Mouse (Mus musculus): ENCODE data around the gene 4930467E23Rik. TPM values are rescaled to one million over a fixed set of nuclear protein-coding genes. Genes with fewer than 3 reads are reported as not detected.
"Not testable (repeated sequence)": the region's sequence is repeated elsewhere in the genome, so short reads cannot be mapped to it uniquely, and the experiment has no call there.

Gene 4930467E23Rik
- polyA plus RNA-seq, 1 experiment: not detected

- not testable (repeated sequence) for H3K27me3 ChIP-seq (ENCODE audit: control insufficient read depth, insufficient read depth, low read length); H3K27ac ChIP-seq (ENCODE audit: insufficient read depth, low read depth, low read length); H3K4me1 ChIP-seq (ENCODE audit: control insufficient read depth, insufficient read depth, insufficient read length, low read length); H3K36me3 ChIP-seq (ENCODE audit: control insufficient read depth, insufficient read depth, low read length); H3K4me3 ChIP-seq (ENCODE audit: low read depth, low read length)
- 69% methylated on average over 4 of the region's 4 CpGs for WGBS
Observed at GRCm38 (mm10) chr8:19762860-19763592, 33.6 kb downstream of the 4930467E23Rik start.

- not testable (repeated sequence) for H3K4me3 ChIP-seq (ENCODE audit: low read depth, low read length); H3K27ac ChIP-seq (ENCODE audit: insufficient read depth, low read depth, low read length); H3K27me3 ChIP-seq (ENCODE audit: control insufficient read depth, insufficient read depth, low read length); H3K4me1 ChIP-seq (ENCODE audit: control insufficient read depth, insufficient read depth, insufficient read length, low read length); H3K36me3 ChIP-seq (ENCODE audit: control insufficient read depth, insufficient read depth, low read length)
Observed at GRCm38 (mm10) chr8:19765531-19765930, 36.2 kb downstream of the 4930467E23Rik start.

- not testable (repeated sequence) for H3K27ac ChIP-seq (ENCODE audit: insufficient read depth, low read depth, low read length); H3K4me1 ChIP-seq (ENCODE audit: control insufficient read depth, insufficient read depth, insufficient read length, low read length); H3K36me3 ChIP-seq (ENCODE audit: control insufficient read depth, insufficient read depth, low read length); H3K27me3 ChIP-seq (ENCODE audit: control insufficient read depth, insufficient read depth, low read length); H3K4me3 ChIP-seq (ENCODE audit: low read depth, low read length)
- 81% methylated on average over 4 of the region's 4 CpGs for WGBS
Observed at GRCm38 (mm10) chr8:19773461-19773860, 44.1 kb downstream of the 4930467E23Rik start.

GRCm38 (mm10) chr8:19776311-19776710, 46.9 kb downstream of the 4930467E23Rik start:
- H3K27me3 ChIP-seq (ENCODE audit: control insufficient read depth, insufficient read depth, low read length); H3K27ac ChIP-seq (ENCODE audit: insufficient read depth, low read depth, low read length); H3K36me3 ChIP-seq (ENCODE audit: control insufficient read depth, insufficient read depth, low read length); H3K4me3 ChIP-seq (ENCODE audit: low read depth, low read length); H3K4me1 ChIP-seq (ENCODE audit: control insufficient read depth, insufficient read depth, insufficient read length, low read length): not testable (repeated sequence)

GRCm38 (mm10) chr8:19777500-19777899, 48.1 kb downstream of the 4930467E23Rik start:
- H3K27ac ChIP-seq (ENCODE audit: insufficient read depth, low read depth, low read length); H3K4me1 ChIP-seq (ENCODE audit: control insufficient read depth, insufficient read depth, insufficient read length, low read length): not testable (repeated sequence)
- WGBS: 36% methylated on average over 2 of the region's 2 CpGs

GRCm38 (mm10) chr8:19778126-19778525, 48.8 kb downstream of the 4930467E23Rik start:
- H3K36me3 ChIP-seq (ENCODE audit: control insufficient read depth, insufficient read depth, low read length): not testable (repeated sequence)

More at GRCm38 (mm10) chr8:19777500-19777899, 48.1 kb downstream of the 4930467E23Rik start:
- H3K4me3 ChIP-seq (ENCODE audit: low read depth, low read length); H3K36me3 ChIP-seq (ENCODE audit: control insufficient read depth, insufficient read depth, low read length); H3K27me3 ChIP-seq (ENCODE audit: control insufficient read depth, insufficient read depth, low read length): not testable (repeated sequence)

GRCm38 (mm10) chr8:19778891-19779290, 49.5 kb downstream of the 4930467E23Rik start:
- not testable (repeated sequence) for H3K27ac ChIP-seq (ENCODE audit: insufficient read depth, low read depth, low read length); H3K4me3 ChIP-seq (ENCODE audit: low read depth, low read length)
- 91% methylated on average over 8 of the region's 8 CpGs for WGBS

More at GRCm38 (mm10) chr8:19778126-19778525, 48.8 kb downstream of the 4930467E23Rik start:
- H3K27me3 ChIP-seq (ENCODE audit: control insufficient read depth, insufficient read depth, low read length); H3K4me1 ChIP-seq (ENCODE audit: control insufficient read depth, insufficient read depth, insufficient read length, low read length); H3K27ac ChIP-seq (ENCODE audit: insufficient read depth, low read depth, low read length); H3K4me3 ChIP-seq (ENCODE audit: low read depth, low read length): not testable (repeated sequence)
- WGBS: 46% methylated on average over 1 of the region's 1 CpGs

GRCm38 (mm10) chr8:19780212-19780611, 50.8 kb downstream of the 4930467E23Rik start:
- WGBS: 82% methylated on average over 4 of the region's 4 CpGs
- H3K36me3 ChIP-seq (ENCODE audit: control insufficient read depth, insufficient read depth, low read length); H3K27me3 ChIP-seq (ENCODE audit: control insufficient read depth, insufficient read depth, low read length); H3K27ac ChIP-seq (ENCODE audit: insufficient read depth, low read depth, low read length); H3K4me3 ChIP-seq (ENCODE audit: low read depth, low read length); H3K4me1 ChIP-seq (ENCODE audit: control insufficient read depth, insufficient read depth, insufficient read length, low read length): not testable (repeated sequence)

More at GRCm38 (mm10) chr8:19778891-19779290, 49.5 kb downstream of the 4930467E23Rik start:
- H3K27me3 ChIP-seq (ENCODE audit: control insufficient read depth, insufficient read depth, low read length); H3K4me1 ChIP-seq (ENCODE audit: control insufficient read depth, insufficient read depth, insufficient read length, low read length); H3K36me3 ChIP-seq (ENCODE audit: control insufficient read depth, insufficient read depth, low read length): not testable (repeated sequence)

GRCm38 (mm10) chr8:19780658-19781057, 51.3 kb downstream of the 4930467E23Rik start:
- not testable (repeated sequence) for H3K4me1 ChIP-seq (ENCODE audit: control insufficient read depth, insufficient read depth, insufficient read length, low read length); H3K27ac ChIP-seq (ENCODE audit: insufficient read depth, low read depth, low read length); H3K4me3 ChIP-seq (ENCODE audit: low read depth, low read length)

GRCm38 (mm10) chr8:19781328-19782114, 52.1 kb downstream of the 4930467E23Rik start:
- WGBS: 92% methylated on average over 5 of the region's 5 CpGs
- H3K4me3 ChIP-seq (ENCODE audit: low read depth, low read length); H3K4me1 ChIP-seq (ENCODE audit: control insufficient read depth, insufficient read depth, insufficient read length, low read length); H3K27me3 ChIP-seq (ENCODE audit: control insufficient read depth, insufficient read depth, low read length); H3K36me3 ChIP-seq (ENCODE audit: control insufficient read depth, insufficient read depth, low read length); H3K27ac ChIP-seq (ENCODE audit: insufficient read depth, low read depth, low read length): not testable (repeated sequence)

More at GRCm38 (mm10) chr8:19780658-19781057, 51.3 kb downstream of the 4930467E23Rik start:
- not testable (repeated sequence) for H3K27me3 ChIP-seq (ENCODE audit: control insufficient read depth, insufficient read depth, low read length); H3K36me3 ChIP-seq (ENCODE audit: control insufficient read depth, insufficient read depth, low read length)

- not testable (repeated sequence) for H3K36me3 ChIP-seq (ENCODE audit: control insufficient read depth, insufficient read depth, low read length); H3K27me3 ChIP-seq (ENCODE audit: control insufficient read depth, insufficient read depth, low read length); H3K4me3 ChIP-seq (ENCODE audit: low read depth, low read length); H3K27ac ChIP-seq (ENCODE audit: insufficient read depth, low read depth, low read length); H3K4me1 ChIP-seq (ENCODE audit: control insufficient read depth, insufficient read depth, insufficient read length, low read length)
- WGBS: 81% methylated on average over 3 of the region's 3 CpGs
Observed at GRCm38 (mm10) chr8:19782736-19783135, 53.4 kb downstream of the 4930467E23Rik start.
